Mouse (Mus musculus) stomach, postnatal 0 days (tissue): ENCODE results near the gene Iqcn.

ENCODE experiments used
- CTCF ChIP-seq: IDR thresholded peaks from 2 replicates; pipeline ENCODE4 v1.5.1; 2016; ENCODE audit warnings: antibody characterized with exemption, low read depth, mild to moderate bottlenecking, moderate library complexity
- EP300 ChIP-seq: optimal IDR thresholded peaks from 2 replicates; pipeline ENCODE3; 2016; ENCODE audit warnings: antibody characterized with exemption

DNA sequence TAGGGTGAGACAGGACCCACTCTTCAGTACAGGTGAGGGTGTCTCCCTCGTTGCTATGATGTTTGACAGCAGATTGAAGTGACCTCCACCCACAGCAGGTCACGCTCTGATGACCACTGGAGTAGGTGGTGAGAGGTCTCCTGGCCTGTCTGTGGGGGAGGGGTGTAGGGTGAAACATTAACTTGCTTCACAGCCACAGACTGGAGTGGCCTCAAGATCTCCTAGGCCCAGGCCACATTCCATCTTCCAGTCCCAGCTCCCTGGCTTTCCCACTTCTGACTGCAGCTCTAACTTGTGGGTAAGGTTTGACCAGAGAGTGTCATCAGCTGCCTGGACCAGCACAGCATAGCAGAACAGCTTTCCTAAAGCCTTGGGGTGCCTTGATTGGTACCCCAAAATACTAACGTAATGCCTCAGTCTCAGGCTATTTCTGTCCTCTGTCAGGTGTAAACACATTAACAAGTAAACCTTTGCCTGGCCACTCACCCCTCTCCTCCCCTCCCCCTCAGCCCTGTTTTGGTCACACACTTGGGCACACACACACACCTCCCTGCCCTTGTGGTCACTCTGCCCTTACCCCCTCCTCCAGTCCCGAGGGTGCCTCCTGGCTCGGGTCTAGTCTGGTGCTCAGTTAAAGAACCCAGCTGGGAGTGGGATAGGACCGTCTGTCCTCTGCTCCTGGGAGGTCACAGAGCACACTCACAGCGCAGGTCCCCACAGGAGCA lies 20.4 kb downstream of the Iqcn start, which contains the start of gene Pde4c:
- TF ChIP-seq CTCF (no peak), EP300 (no peak)
